Mouse (Mus musculus): ENCODE measurements around the gene Igsf10.

DNA sequence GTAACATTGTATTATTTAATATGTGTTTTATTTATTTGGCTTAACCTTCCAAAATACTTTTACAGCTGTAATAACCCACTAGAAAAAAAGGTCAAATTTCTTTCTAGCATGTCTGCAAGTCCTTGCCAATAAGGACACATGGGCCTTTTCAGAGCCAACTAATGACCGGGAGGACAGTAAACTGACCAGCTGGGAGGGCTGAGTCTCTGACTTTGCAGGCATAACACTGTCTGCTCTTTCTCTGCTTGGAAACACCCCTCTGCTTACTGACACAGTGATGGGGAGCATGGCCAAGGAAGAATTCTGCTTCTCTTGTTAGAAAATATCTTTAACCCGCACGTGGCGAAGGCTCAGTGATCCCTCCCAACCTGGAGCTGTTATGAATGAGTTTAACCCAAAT, 1.2 kb downstream of the Igsf10 start:
- TF ChIP-seq CTCF (IDR thresholded peaks at IDR 0.05; ENCODE audit: low read depth) (no peak), EP300 (IDR thresholded peaks at IDR 0.05; ENCODE audit: low read depth) (no peak)

Measured in liver, postnatal 0 days (tissue).